Mouse (Mus musculus) C2C12 (cell line): ENCODE data around the gene Kcnt2. TPM values are rescaled to one million over a fixed set of nuclear protein-coding genes. Genes with fewer than 3 reads are reported as not detected.

ENCODE experiments used
- H3K27me3 ChIP-seq: one replicate; pipeline ENCODE4 v1.6.1; 2011; ENCODE audit not compliant: control insufficient read depth, insufficient read depth, insufficient read length
- H3K36me3 ChIP-seq: one replicate; pipeline ENCODE4 v1.6.1; 2011; ENCODE audit not compliant: control insufficient read depth, insufficient read depth
- H3K4me3 ChIP-seq: one replicate; pipeline ENCODE4 v1.5.1; 2011; ENCODE audit warnings: mild to moderate bottlenecking, control low read depth; ENCODE audit not compliant: poor library complexity, insufficient read depth, severe bottlenecking
- H3K79me2 ChIP-seq: one replicate; pipeline ENCODE4 v1.6.1; 2011; ENCODE audit not compliant: control insufficient read depth, insufficient read depth
- H3K79me3 ChIP-seq: one replicate; pipeline ENCODE4 v1.6.1; 2011; ENCODE audit warnings: low read depth, control low read depth
- H3ac ChIP-seq: one replicate; pipeline ENCODE3; 2011; ENCODE audit warnings: low read depth; ENCODE audit not compliant: control insufficient read depth, insufficient read length
- CEBPB ChIP-seq: IDR thresholded peaks from one replicate; pipeline ENCODE4 v1.6.1; 2011; ENCODE audit warnings: low read depth, mild to moderate bottlenecking, control low read depth, moderate library complexity
- CTCF ChIP-seq: IDR thresholded peaks from one replicate; pipeline ENCODE4 v1.5.1; 2011; ENCODE audit not compliant: control insufficient read depth, insufficient read depth, insufficient read length
- FOSL1 ChIP-seq: IDR thresholded peaks from one replicate; pipeline ENCODE4 v1.8.0; 2011; ENCODE audit warnings: mild to moderate bottlenecking, low read length; ENCODE audit not compliant: poor library complexity, insufficient read depth, severe bottlenecking
- MAX ChIP-seq: IDR thresholded peaks from one replicate; pipeline ENCODE4 v1.6.1; 2011; ENCODE audit warnings: mild to moderate bottlenecking, control low read depth
- MYOD1 ChIP-seq: IDR thresholded peaks from one replicate; pipeline ENCODE4 v1.6.1; 2011; ENCODE audit warnings: low read depth; ENCODE audit not compliant: control insufficient read depth, insufficient read length
- MYOG ChIP-seq: IDR thresholded peaks from one replicate; pipeline ENCODE4 v1.6.1; 2011; ENCODE audit not compliant: control insufficient read depth, insufficient read length; ENCODE audit errors: extremely low read depth
- USF1 ChIP-seq: IDR thresholded peaks from one replicate; pipeline ENCODE4 v1.6.1; 2011; ENCODE audit warnings: low read depth, mild to moderate bottlenecking, control low read depth, moderate library complexity
- polyA plus RNA-seq: library from polyadenylated mRNA; unstranded; fragments of >200 nt; fragmentation: generic; extraction: Trizol; gene quantifications from one replicate; pipeline ENCODE4 v1.2.1, GENCODE M21; 2012; ENCODE audit warnings: missing spikeins

Kcnt2 gene
- polyA plus RNA-seq, 1 experiment, result 0.01 TPM

DNA sequence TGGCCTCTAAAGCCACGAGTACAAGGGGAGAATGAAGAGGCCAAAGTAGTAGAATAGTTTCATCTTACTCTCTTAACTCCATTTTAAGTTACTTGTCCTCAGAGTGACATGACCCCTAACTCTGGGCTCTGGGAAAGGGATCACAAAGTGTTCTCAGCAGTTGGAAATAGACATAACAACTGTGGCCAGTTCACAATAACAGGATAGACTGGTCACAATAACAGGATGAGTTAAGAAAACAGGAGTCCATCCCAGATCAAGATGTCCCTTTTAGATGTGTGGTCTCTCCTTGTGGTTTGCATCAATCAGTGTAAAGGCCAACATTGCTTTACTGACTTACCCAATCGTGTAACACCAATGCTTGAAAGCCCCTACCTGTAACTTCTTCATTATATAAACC, 132.8 kb downstream of the Kcnt2 start:
- Histone ChIP-seq H3K27me3 (no peaks in the 10 kb centered on the region), H3K79me2 (no peaks in the 10 kb centered on the region), H3K36me3 (no peaks in the 10 kb centered on the region), H3K79me3 (no peaks in the 10 kb centered on the region), H3K4me3 (no peak overlapping the region), H3ac (no peak overlapping the region)
- no peak for TF ChIP-seq USF1
- no peak for TF ChIP-seq FOSL1
- TF ChIP-seq MYOD1, result no peak
- TF ChIP-seq CEBPB, result no peak
- TF ChIP-seq CTCF, result no peak
- TF ChIP-seq MAX, result no peak
- TF ChIP-seq MYOG, result no peak

DNA sequence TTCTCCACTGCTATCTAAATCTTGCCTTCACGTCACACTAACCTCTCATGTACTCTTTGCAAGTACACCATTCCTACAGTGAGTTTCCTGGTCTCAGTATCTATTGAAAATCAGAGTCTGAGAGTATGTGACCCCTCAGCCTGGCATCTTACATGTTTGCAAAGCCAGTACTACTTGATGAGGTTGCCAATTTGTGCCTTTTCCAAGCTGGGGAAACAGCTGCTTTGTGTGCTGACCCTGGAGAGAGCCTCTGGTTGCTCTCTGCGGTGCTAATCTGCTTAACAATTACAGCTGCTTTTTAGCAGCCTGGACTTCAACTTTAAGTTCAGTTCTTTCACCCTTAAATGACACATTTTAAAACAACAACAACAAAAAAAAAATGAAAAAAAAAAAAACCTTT, 133.6 kb downstream of the Kcnt2 start:
- TF ChIP-seq FOSL1 (no peak), MYOG (no peak), CTCF (no peak), MYOD1 (no peak), USF1 (no peak), MAX (no peak), CEBPB (no peak)
- no peaks in the 10 kb centered on the region for H3K79me2 ChIP-seq
- no peak overlapping the region for H3K4me3 ChIP-seq
- no peaks in the 10 kb centered on the region for H3K27me3 ChIP-seq
- H3ac ChIP-seq, result no peak overlapping the region
- no peaks in the 10 kb centered on the region for H3K36me3 ChIP-seq
- no peaks in the 10 kb centered on the region for H3K79me3 ChIP-seq

DNA sequence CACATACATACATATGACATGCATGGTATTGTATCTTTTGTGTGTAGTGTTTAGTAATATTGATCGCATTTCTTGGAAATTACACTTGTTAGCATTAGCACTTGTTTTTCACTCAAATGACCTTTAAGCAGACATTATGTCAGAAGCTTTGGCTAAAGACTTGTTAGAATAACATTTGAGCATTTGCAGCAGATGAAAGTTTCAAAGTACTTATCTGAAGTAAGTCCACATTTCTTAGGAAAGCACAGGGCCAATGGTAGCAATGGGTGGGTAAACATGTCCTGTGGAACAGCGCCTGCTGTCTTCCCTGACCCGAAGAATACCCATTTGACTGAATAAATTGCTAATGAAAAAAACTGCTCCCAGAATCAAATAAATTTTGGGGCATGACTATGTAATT, 135.1 kb downstream of the Kcnt2 start:
- H3ac ChIP-seq, result no peak overlapping the region
- TF ChIP-seq MYOG (no peak), FOSL1 (no peak), CEBPB (no peak), CTCF (no peak), USF1 (no peak), MAX (no peak), MYOD1 (no peak)
- H3K36me3 ChIP-seq, result no peaks in the 10 kb centered on the region
- no peaks in the 10 kb centered on the region for H3K79me2 ChIP-seq
- no peak overlapping the region for H3K4me3 ChIP-seq
- H3K27me3 ChIP-seq, result no peaks in the 10 kb centered on the region
- H3K79me3 ChIP-seq, result no peaks in the 10 kb centered on the region

DNA sequence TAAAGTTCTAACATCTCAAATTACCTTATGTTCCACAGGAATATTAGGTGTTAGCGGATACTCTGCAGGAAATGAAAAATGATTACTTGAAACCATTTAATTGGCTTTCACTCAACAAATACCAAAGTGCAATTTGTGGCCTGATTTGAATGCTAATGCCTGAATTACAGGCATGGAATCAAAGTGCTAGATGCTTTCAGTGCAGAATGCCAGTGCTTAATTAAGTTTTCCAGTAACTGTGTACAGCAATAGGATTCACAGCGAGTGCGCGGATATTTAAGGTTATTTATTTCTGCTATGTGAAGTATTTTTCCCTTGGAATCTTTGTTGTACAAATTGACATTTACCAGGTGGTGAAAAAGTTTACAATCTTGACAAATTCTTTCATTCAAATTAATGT, 144.3 kb downstream of the Kcnt2 start:
- Histone ChIP-seq H3ac (no peak overlapping the region), H3K4me3 (no peak overlapping the region), H3K27me3 (no peaks in the 10 kb centered on the region), H3K79me2 (no peaks in the 10 kb centered on the region), H3K79me3 (no peaks in the 10 kb centered on the region), H3K36me3 (no peaks in the 10 kb centered on the region)
- TF ChIP-seq MAX (no peak), CTCF (no peak), MYOG (no peak), USF1 (no peak), FOSL1 (no peak), CEBPB (no peak), MYOD1 (no peak)

DNA sequence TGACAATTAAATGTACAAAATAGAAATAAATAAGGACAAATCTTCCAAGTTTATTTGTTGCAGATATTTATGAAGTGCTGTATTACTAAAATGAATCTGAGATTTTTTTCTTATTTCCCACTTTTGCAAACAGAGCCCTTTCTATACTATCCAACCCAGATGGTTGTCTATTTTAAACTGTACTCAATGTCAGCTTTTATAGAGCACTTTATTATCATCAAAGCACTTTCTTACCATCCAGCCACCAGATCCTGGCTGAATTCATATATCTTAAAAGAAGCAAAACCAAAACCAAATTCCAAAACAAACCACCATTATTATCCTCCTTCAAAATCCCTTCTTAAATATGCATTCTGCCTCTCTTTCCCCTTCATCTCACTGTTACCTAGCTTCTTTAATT, 151.8 kb downstream of the Kcnt2 start:
- H3K79me2 ChIP-seq, result no peaks in the 10 kb centered on the region
- no peaks in the 10 kb centered on the region for H3K36me3 ChIP-seq
- no peaks in the 10 kb centered on the region for H3K27me3 ChIP-seq
- TF ChIP-seq CEBPB (no peak), MYOD1 (no peak), MYOG (no peak), USF1 (no peak), CTCF (no peak), MAX (no peak), FOSL1 (no peak)
- H3K79me3 ChIP-seq, result no peaks in the 10 kb centered on the region
- H3ac ChIP-seq, result no peak overlapping the region
- no peak overlapping the region for H3K4me3 ChIP-seq

DNA sequence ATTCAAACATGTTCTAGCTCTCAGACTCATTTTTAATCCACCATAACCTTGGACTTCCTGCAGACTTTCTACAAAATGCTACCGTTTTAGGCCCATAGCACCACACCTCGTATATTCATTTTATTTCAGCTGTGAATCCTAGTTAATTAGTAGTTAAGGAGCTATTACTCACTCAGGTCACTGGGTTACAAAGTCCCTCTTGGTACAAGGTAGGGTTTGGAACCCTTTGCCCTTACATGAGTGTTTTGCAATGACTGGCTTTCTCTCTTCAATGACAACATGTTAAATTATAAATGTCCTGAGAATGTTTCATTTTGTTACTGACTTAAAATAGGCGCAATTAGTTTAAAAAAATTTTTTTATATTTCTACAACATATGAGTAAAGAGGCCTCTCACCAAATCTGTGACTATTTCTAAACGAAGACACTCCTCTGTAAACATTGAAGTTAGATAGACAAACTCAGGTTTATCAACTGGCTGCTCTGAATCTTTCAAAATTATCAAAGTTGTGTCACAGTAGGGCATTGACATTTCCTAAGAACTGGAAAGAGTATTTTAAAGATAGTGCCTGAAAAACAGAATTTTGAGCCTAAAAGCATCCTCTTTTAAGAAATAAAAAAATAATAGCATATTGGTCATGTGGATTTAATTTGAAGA, 160.8 kb downstream of the Kcnt2 start:
- no peak overlapping the region for H3K4me3 ChIP-seq
- no peak overlapping the region for H3ac ChIP-seq
- TF ChIP-seq MYOG, result no peak
- no peak for TF ChIP-seq MAX
- TF ChIP-seq CEBPB, result no peak
- no peak for TF ChIP-seq CTCF
- no peak for TF ChIP-seq MYOD1
- no peak for TF ChIP-seq USF1
- no peak for TF ChIP-seq FOSL1
- no peaks in the 10 kb centered on the region for H3K36me3 ChIP-seq
- H3K79me2 ChIP-seq, result no peaks in the 10 kb centered on the region
- no peaks in the 10 kb centered on the region for H3K79me3 ChIP-seq
- no peaks in the 10 kb centered on the region for H3K27me3 ChIP-seq
